Mouse (Mus musculus) liver, postnatal 0 days (tissue): ENCODE data around the gene Aimp1. TPM values are rescaled to one million over a fixed set of nuclear protein-coding genes. Genes with fewer than 3 reads are reported as not detected.

Experiments used
- ATAC-seq: fragments of 200-750 bp; cut with Nextera tagmentation; 2 replicates; pipeline ENCODE4 v1.8.0; 2017; ENCODE audit warnings: mild to moderate bottlenecking, moderate library complexity
- DNase-seq: peaks from one replicate; pipeline ENCODE4 v3.0.0-alpha.2; 2016
- H3K27ac ChIP-seq: fragments of 300-500 bp; sonication (generic); 2 replicates; pipeline ENCODE4 v1.5.1; 2014; ENCODE audit warnings: antibody characterized with exemption, moderate library complexity, mild to moderate bottlenecking, low read depth
- H3K27me3 ChIP-seq: fragments of 300-500 bp; sonication (generic); 2 replicates; pipeline ENCODE4 v1.6.1; 2014; ENCODE audit warnings: low read length, control low read depth, mixed read lengths; ENCODE audit not compliant: insufficient read depth
- H3K36me3 ChIP-seq: fragments of 300-500 bp; sonication (generic); replicated peaks from 2 replicates; pipeline ENCODE4 v1.6.1; 2014; ENCODE audit warnings: mild to moderate bottlenecking, control low read depth, low read length, moderate library complexity, mixed read lengths; ENCODE audit not compliant: insufficient read depth
- H3K4me1 ChIP-seq: fragments of 300-500 bp; sonication (generic); 2 replicates; pipeline ENCODE4 v1.6.1; 2014; ENCODE audit warnings: antibody characterized with exemption, mild to moderate bottlenecking, control low read depth; ENCODE audit not compliant: insufficient read depth
- H3K4me2 ChIP-seq: fragments of 300-500 bp; sonication (generic); 2 replicates; pipeline ENCODE4 v1.6.1; 2014; ENCODE audit warnings: low read depth, mild to moderate bottlenecking, low read length, moderate library complexity, mixed read lengths
- H3K4me3 ChIP-seq: fragments of 300-500 bp; sonication (generic); 2 replicates; pipeline ENCODE4 v1.5.1; 2014; ENCODE audit warnings: low read depth, low read length
- H3K9ac ChIP-seq: fragments of 300-500 bp; sonication (generic); replicated peaks from 2 replicates; pipeline ENCODE4 v1.6.1; 2014; ENCODE audit warnings: mild to moderate bottlenecking, moderate library complexity
- H3K9me3 ChIP-seq: fragments of 300-500 bp; sonication (generic); 2 replicates; pipeline ENCODE4 v1.6.1; 2016; ENCODE audit warnings: mild to moderate bottlenecking, control low read depth, low read length, mixed read lengths
- CTCF ChIP-seq: sonication (generic); IDR thresholded peaks from 2 replicates; pipeline ENCODE4 v1.5.1; 2016; ENCODE audit warnings: antibody characterized with exemption, low read depth
- EP300 ChIP-seq: IDR thresholded peaks from 2 replicates; pipeline ENCODE4 v1.6.1; 2016; ENCODE audit warnings: antibody characterized with exemption, low read depth, mild to moderate bottlenecking
- WGBS: fragments of 180-500 bp; shearing (Covaris S2); extraction: QIAGEN DNeasy Blood & Tissue Kit; methylation state at CpG from one replicate; pipeline ENCODE4 v1.1.7; 2014; ENCODE audit not compliant: insufficient replicate concordance; 5-methylcytosine and 5-hydroxymethylcytosine counted together
- polyA plus RNA-seq: library from polyadenylated mRNA; unstranded; fragments of >200 nt; fragmentation: Nextera tagmentation; extraction: Ambion mirVana; gene quantifications from 2 replicates; pipeline ENCODE4 v1.2.1, GENCODE M21; 2015

Gene Aimp1
- polyA plus RNA-seq, 1 experiment from 2014 or later: 28.2 TPM

DNA sequence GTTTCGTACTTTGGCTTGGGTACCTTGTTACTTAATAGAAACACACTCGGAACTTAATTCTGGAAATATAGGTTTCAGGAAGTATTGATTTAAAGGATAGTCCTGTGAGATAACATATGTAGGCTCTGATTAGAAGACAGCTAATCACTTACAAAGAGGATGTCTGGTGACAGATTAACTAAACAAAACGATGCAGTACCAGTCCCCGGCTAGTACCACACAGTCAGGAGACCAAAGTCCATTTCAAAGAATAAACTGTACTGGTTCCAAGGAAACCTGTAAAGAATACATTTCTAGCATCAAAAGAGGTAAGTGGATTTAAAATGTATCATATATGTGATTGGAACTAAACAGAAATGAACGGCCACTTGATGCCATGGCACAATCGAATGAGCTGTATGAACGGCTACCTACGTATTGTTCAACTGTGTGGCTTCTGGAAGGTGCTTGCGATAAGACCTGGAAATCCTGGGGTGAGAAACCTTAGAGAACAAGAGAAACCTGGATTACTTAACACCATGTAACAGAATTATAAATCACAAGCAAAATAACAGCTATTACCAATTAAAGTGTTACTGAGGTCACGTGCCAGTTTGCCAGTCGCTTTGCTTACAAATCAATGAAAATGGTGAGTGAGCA, 54.5 kb downstream of the Aimp1 start, which contains the start of gene Gimd1:
Gene Gimd1 (plus strand): TSS at position 220 of the 639 bp plus-strand sequence.
- H3K36me3 ChIP-seq: no peaks in the 10 kb centered on the region
- H3K4me3 ChIP-seq: peak within 1 kb of the TSS; percentile 33
- no peaks in the 10 kb centered on the region for H3K9me3 ChIP-seq
- no peak within 1 kb of the TSS for H3K27ac ChIP-seq
- TF ChIP-seq CTCF (no peak), EP300 (no peak)
- 57% methylated on average over 11 of the region's 11 CpGs for WGBS
- peak; percentile 50; the same call in 1 of the 2 replicates for ATAC-seq
- no peaks in the 10 kb centered on the region for H3K27me3 ChIP-seq
- H3K4me2 ChIP-seq: peak within 1 kb of the TSS; percentile 55
- no peak within 1 kb of the TSS for H3K9ac ChIP-seq
- H3K4me1 ChIP-seq: no peaks in the 10 kb centered on the region
- DNase-seq: no peak

- H3K27ac ChIP-seq: no peak overlapping the region
- TF ChIP-seq CTCF (peak; percentile 34), EP300 (no peak)
These were observed 55.4 kb downstream of the Aimp1 start for GRCm38 (mm10) chr3:132628741-132629140.

More at GRCm38 (mm10) chr3:132628741-132629140, 55.4 kb downstream of the Aimp1 start:
- H3K4me2 ChIP-seq: no peak overlapping the region
- peak; percentile 17 for DNase-seq
- no peak for ATAC-seq
- no peak overlapping the region for H3K4me3 ChIP-seq
- H3K9me3 ChIP-seq: no peaks in the 10 kb centered on the region
- 48% methylated on average over 8 of the region's 8 CpGs for WGBS
- no peaks in the 10 kb centered on the region for H3K36me3 ChIP-seq
- H3K4me1 ChIP-seq: no peaks in the 10 kb centered on the region
- no peak overlapping the region for H3K9ac ChIP-seq
- no peaks in the 10 kb centered on the region for H3K27me3 ChIP-seq

Other genes with a start within 250 kb of the Aimp1 start
- 5.1 and 5.6 TPM in 2 replicates for gene Gimd1, start 54.5 kb downstream of the Aimp1 start, polyA plus RNA-seq
- 4.4 and 5.0 TPM in 2 replicates for gene Tbck, start 226 bp downstream of the Aimp1 start, polyA plus RNA-seq